Mouse (Mus musculus) ES-Bruce4 (cell line): ENCODE results near the gene Mdh1.

Experiments used
- CTCF ChIP-seq: IDR thresholded peaks from one replicate; pipeline ENCODE4 v1.8.1; 2011; ENCODE audit warnings: low read depth, low read length
- EP300 ChIP-seq: IDR thresholded peaks from 2 replicates; pipeline ENCODE4 v1.6.1; 2011; ENCODE audit warnings: low read depth, low read length; ENCODE audit not compliant: insufficient read depth

DNA sequence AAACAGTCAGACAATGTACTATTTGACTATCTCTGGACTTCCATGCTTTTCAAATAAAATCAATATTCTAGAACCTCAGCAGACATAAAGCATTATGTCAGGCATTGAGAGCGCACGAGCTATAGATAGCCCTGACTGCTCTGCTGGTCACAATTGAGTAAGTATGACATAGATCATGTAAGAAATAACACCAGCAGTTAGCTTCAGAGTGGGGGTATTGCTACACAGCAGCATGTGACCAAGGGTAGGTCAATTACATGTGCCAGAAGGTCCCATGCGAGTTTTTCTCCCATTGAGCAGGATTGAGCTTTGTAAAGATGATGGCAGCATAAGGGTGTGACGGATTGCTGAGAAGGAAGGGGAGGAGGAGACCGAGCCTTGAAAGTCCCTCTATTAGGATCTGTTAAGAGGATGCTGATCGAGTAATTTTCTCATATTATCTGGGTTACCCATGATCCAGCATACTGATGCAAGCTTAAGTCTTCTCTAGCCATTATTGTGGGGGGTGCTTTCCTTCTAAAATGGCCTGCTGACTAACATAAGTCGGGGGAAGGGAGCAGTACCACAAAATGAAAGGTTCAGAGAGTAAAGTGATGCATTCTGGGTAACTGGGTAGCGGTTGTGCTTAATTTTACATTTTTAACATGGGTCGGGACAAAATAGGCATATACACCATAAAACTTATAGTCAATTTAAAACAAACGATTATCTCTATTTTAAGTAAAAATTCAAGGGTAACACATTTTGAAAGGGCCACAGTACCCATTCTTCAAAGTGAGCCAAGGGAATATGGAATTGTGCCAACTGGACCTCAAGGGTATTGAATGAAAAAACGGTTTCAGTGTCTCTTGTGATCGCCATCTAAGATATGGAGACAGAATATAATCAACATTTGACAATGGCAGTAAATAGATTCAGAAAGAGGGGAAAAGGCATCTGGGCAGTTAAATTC lies 21.7 kb downstream of the Mdh1 start:
- TF ChIP-seq CTCF, result no peak
- no peak for TF ChIP-seq EP300
